Mouse (Mus musculus): ENCODE measurements around the gene Gm5114. TPM values are rescaled to one million over a fixed set of nuclear protein-coding genes. Genes with fewer than 3 reads are reported as not detected.
"Not testable (repeated sequence)": the region's sequence is repeated elsewhere in the genome, so short reads cannot be mapped to it uniquely, and the experiment has no call there.

Gm5114 gene
- not detected for total RNA-seq (2022)

DNA sequence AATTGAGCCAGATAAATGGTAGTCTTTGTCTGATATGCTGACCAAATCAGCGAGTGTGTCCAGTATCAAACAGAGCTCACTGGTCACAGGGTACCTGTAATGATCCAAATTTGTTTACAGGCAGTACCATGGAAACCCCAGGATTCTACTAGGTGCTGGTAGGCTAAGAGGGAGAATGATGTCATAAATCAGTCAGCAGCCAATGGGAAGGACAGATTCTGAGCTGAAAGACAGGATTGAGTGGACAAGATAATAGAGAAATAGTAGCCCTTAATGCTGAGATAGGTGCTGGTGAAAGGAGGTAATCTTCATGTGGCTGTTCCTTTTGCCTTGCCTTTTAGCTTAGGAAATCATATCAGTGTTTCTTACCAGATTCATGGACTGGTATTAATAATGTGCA, at the start of gene Gm5114:
Gene Gm5114, minus strand, starts transcription at position 101 of the 400 bp plus-strand sequence.
- not testable (repeated sequence) for DNase-seq (ENCODE audit: low spot score in 2 of 2)

DNA sequence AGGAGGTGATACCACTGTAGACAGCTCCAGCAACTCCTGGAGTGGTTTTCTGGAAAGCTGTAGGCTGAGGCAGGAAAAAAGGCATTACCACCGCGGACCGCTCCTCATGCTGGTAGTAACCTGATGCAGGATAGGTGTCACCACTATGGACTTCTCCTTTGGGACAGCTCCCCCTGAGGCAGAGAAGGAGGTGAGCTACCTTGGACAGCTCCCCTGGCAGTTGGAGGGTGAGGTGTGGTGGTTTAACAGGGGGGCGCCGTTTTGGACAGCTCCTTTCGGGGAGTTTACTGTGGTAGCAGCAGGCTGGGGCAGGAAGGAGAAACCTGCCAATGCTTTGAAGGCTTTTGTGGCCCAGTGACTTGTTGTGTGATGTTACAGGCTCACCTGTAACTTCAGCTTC, 42.8 kb upstream of the Gm5114 start:
- no peak for DNase-seq (ENCODE audit: low spot score in 2 of 2)

DNA sequence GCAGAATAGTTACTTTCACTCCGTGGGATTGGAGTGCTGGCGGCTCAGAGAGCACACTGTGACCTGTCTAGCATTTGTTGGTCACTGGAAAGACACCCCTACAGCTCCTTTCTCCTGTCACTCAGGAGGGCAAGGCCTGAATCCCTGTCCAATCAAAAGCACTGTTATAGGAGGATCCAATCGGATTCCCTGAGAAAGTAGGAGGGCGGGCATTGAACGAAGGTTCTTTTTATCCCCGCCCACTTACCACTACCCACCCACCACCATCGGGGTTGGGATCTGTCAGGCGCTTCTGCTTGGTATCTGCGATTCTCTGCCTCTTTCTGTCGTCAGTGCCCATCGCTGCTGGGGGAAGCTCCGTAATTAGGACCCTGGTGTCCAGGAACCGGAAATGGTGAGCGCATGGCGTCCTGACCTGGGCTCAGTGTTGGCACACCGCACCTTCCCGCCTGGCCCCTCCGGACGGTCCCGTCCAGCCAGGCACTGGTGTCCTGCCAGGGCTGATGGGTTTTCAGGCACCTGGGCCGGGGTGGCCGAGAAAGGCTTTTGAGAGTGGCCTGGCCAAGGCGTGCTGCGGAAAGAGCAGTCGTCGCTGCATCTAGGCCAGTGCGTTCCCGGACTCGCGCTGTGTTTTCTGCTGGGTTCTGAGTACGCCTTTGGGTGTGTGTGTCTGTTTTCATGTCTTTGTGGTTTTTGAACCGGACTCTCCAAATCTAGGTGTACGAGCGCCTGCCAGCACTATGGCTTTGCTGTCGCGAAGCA, 36.5 kb upstream of the Gm5114 start:
- DNase-seq (ENCODE audit: low spot score in 2 of 2) = peak; percentile 82 to 92

DNA sequence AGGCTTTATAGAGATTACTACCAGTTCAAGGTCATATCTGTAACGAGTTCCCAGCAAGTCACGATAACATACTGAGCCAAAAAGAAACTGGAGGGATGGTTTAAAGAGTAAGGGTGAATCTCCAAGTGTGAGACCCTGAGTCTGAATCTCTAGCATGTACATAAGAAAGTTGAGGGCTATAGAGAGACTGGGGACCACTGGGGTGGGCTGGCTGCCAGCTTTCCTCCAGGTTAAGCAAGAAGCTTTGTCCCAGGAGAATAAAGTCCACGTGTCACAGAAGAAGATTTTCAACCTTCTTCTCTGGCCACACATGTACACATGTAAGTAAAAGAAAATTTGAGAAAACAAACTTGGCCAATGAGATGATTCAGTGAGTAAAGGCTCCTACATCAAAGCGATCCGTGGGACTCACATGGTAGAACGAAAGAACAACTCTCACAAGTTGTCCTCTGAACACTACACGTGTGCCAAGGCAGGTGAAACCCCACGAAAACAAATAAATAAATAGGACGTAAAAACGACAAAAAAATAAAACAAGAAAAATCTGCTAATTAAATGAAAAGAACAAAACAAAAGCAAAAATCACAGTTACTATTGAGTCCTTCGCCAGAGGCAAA, 35.8 kb upstream of the Gm5114 start:
- DNase-seq (ENCODE audit: low spot score in 2 of 2) = no peak

DNA sequence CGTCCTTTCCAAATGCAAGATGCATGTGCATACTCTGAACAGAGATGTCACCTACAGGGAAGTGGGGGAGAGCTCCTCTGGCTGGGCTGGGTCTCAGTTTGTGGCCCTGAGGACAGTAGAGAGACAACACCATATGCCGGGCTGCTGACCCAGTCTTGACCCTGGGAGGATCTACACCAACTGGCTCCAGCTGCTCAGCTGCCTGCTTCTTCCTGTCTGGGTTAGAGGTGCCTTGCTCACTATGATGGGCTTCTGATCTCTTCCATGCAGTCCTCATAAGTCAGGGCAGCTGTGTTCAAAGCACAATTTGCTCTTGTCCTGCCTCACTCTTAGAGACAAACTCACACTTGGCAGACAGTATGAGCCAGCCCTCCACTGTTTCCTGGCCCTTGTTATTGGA, 28.3 kb upstream of the Gm5114 start:
- no peak for DNase-seq (ENCODE audit: low spot score in 2 of 2)

DNA sequence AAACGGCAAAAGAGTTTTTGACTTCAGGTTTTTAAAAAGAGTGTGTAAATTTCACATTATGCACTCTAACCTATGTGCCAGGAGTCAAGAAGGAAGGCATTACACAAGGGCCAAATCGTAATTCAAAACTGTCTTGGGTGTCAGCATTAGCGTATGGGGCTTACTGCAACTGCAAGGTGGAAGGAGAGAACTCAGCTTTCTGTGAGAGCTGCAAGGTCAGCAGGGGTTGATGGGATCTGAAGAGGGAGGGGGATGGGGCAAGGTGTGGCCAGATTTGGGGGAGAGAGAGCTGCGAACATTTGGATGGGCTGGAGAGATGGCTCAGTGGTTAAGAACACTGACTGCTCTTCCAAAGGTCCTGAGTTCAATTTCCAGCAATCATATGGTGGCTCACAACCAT, 27.4 kb upstream of the Gm5114 start:
- no peak for DNase-seq (ENCODE audit: low spot score in 2 of 2)

Small RNA genes lying within 50 kb of the gene (microRNA-seq; reads per million reads assigned to microRNA genes)
- 0 reads per million in 2 experiments for gene Gm27437

Other genes starting within 250 kb of the Gm5114 start
- 1 to 10 TPM; 3.6 to 4.7 (median 4.0) TPM for gene Zfp619, start 104.6 kb upstream of the Gm5114 start, total RNA-seq (2022)

Measured in layer of hippocampus, adult 8-10 months (tissue).